Mouse (Mus musculus): ENCODE measurements around the gene Lin7b.
"Not testable (repeated sequence)": the region's sequence is repeated elsewhere in the genome, so short reads cannot be mapped to it uniquely, and the experiment has no call there.

Lin7b gene

DNA sequence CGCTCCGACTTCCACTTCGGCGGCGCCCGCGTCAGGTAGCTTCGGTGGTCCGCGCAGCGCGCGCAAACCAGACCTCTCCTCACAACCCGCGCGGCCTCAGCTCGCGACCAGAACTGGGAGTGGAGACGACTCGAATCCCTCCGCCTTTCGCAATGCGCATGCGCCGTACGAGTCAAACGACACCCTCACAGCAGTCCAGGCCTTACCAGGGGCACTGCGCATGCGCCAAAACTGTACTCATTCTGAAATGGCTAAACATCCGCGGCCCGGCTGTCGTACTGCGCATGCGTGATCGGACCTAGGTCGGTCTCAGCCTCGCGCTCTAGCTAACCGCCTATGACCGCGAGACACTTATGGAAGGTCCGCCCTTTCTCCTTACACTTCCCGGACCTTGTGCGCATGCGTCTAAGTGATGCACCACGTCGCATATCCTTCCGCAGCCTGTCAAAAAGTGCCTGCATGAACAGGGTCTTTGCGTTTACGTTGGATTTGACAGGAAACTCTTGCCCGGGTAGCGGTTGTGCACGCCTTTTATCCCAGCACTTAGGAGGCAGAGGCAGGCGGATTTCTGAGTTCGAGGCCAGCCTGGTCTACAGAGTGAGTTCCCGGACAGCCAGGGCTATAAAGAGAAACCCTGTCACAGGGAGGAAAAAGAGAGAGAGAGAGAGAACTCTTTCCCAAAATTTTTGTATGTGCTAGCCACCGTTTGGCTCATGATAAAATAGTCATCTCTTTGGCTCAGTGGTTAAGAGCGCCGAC lies 25.4 kb upstream of the Lin7b start, which contains the start of gene Snrnp70:
TSS of gene Snrnp70 (minus strand) at position 165 of the 759 bp plus-strand sequence.
- DNase-seq (ENCODE audit: low read depth, low spot score): peak; percentile 100

DNA sequence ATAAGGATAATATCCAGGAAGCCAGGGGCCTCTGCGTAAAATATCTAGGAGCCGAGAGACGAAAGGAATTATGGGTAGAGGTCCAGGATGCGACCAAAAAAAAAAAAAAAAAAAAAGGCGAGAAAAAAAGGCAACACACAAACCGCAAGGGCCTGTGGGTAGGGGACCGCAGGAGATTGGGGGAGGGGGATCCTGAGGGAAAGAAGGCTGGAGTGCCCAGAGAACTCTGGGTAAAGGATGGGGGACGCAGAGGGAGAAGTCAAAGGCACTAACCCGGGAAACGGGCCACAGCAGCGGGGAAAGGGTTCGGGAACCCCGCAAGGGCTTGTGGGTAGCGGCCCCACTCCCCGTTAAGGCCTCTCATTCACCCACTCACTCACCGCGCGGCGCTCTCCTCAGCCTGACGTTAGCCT lies 24.8 kb upstream of the Lin7b start:
- no peak for DNase-seq (ENCODE audit: low read depth, low spot score)

DNA sequence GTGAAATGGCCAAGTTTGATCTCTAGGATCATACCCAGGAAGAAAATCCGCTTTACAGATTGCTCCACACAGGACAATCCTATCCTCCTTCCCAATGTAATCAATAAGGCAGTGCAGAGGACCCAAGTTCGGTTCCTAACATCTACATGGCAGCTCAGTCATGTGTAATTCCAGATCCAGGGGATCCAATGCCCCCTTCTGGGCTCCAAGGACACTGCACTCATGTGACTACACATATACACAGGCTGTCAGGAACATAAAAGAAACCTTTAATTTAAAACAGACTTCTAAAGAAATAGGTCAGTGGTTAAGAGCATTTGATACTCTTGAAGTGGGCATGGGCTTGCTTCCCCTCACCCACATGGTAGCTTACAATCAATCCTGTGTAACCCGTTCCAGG lies 15.7 kb upstream of the Lin7b start:
- no peak for DNase-seq (ENCODE audit: low read depth, low spot score)

DNA sequence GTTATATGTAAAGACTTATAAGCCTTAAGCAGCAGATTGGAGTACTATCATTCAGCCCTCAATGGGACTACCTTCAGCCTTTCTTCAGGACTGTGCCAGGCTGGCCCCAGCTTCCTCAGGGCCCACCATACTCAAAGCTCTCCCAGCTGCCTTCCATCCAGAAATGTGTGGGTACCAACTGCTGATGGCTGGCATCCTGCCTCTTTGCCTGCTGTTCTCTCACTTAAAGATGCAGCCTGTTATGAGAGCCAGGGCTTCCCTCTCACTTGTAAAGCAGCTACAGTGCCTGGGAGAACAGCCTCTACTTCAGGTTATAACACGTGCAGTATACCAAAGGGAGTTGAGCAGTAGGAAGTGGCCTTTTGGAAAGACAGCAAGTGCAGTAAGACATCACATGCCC lies 5.7 kb upstream of the Lin7b start:
- DNase-seq (ENCODE audit: low read depth, low spot score): no peak

DNA sequence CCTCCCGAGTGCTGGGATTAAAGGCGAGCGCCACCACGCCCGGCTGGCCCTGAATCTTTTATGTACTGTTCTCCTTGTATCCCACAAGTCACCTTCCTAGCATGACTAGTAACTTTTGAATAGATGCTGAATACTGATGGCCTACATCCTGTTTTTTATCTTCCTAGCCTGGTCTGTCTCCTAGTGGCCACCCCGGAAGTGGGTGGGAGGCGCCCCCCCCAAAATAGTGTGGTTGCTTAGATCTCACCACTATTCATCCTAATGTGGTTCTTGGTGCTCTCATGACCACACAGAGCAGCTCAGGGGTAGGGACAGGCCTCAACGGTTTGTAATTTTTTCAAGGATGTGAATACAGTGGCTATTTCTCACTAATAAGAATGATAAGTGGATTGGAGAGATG lies 4.2 kb upstream of the Lin7b start:
- DNase-seq (ENCODE audit: low read depth, low spot score): no peak

DNA sequence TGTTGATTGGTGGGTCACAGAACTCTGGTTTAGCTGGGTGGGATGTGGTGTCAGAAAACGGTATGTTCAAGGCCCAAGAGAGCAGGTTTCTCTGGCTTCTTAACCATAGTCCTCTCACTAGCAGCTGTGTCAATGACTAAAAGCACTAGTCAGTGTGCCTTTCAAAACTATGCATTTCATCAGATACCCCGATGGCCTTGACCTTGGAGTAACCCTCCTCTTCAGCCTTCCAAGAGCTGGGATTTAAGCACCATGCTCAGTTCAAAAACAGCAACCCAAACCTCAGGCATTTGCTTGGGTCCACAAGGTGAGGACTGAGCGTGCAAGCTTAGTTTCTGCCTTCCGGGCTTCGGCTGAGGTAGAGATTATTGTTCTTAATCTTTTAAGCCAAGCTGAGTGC lies 2.0 kb upstream of the Lin7b start:
- no peak for DNase-seq (ENCODE audit: low read depth, low spot score)

DNA sequence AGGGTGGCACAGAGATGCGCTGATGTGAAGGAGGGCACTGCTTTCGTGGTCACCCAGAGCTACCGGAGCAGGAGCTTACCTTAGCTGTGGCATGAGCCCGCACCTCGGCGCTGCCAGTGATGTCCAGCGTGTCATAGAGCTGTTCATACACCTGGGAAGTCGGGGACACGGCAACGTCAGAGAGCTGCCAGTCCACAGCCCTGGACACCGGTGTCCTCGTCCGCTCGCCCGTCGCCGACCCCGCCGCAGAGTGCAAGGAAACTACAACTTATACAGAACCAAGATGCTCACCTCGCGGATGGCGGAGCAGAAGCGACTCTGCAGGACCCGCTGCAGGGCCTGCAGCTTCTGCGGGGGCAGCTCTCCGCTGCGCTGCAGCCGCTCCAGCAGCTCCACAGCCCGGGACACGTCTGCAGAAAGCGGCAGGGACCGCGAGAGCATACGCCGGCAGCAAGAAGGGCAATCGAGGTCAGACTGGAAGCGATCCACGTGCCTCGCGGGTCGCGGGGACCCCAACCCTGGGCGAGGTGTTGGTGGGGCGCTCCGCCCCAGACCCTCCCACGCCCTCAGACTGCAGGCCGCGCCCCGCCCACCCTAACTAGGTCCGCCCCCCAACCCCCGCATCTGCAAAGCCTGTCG lies 428 bp downstream of the Lin7b start:
- no peak for DNase-seq (ENCODE audit: low read depth, low spot score)

DNA sequence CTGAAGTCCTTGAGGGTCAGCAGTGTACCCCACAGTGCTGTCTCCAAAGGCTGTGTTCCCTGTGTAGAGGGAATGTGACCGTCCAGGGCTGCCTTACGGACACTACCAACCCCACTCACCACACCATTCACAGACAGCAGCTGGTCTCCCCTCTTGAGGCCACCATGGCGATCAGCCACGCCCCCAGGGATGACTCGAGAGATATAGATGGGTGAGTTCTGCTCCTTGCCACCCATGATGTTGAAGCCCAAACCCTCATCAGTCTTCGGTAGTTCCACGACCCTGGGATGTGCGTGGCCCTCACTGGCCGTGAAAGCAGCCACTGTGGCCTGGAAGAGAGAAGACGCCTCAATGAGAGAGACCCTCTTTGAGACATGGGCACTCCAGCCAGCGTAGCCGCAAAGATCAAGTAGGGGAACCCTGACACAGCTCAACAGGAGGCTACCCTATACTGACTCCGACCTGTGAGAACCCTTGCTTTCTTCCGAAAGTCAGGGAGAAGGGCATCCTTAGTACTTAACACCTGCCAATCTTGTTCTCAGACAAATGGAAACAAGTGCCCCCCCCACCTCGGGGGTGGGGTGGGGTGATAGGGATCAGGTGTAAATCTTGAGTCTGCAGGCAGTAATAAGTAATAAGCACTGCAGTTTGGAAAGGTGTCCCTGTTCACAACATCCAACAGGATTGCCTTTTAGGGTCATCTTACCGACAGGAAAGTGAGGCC lies 1.2 kb downstream of the Lin7b start:
- no peak for DNase-seq (ENCODE audit: low read depth, low spot score)

DNA sequence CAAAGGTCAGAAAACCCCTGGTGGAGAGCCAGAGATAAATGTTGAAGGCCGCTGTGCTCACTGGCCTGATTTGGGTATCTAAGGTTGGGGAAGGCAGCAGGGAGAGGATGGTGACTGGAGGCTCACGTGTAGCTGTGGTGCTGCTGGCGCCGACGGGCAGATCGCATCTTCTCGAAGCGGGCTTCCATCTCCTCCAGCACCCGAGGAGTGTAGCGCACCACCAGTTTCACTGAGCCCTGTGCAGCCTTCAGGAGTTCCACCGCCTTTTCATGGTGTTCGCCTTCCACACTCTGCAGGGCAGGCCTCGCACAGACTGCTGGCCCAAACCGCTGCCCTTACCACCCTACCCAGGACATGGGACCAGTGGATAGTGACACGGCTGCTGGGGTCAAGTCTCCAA lies 2.2 kb downstream of the Lin7b start:
- DNase-seq (ENCODE audit: low read depth, low spot score): no peak

DNA sequence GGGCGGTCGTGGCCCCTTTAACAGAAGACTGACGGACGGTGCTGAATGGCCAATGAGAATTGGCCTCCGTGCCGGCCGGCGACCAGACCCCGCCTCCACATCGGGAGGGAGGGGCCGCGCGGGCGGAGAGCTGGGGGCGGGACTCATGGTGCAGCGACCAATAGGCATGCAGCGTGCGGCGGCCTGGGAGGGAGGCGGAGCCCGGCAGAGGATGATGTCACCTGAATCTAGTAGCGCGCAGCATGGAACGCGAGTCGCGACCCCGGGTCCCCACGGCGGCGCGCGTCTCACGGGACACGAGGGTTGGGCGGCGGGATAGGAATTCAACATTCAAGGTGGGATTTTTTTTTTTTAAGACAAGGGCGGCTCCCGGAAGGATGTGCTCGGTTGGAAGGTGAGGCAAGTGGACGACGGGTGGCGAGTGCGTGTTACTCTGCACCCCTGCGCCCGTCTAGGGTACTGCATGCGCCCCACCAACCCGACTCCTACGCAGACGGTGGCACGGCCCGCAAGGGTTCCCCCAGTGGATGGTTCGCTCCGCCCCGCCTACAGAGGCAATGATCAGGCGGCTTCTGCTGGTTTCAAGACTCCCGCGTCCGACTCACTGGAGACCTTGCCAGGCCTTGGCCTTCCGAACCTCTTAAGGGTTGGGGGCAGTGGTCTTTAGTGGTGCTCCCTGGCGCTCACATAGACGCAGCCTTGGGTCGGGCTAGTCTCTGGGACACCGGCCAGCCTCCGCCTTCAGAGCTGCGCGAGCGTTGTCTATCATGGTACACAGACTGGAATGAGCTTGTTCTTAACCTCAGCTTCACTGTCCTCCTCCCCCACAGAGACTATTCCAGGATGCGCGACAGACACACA lies 3.1 kb downstream of the Lin7b start:
- peak; percentile 89 for DNase-seq (ENCODE audit: low read depth, low spot score)

DNA sequence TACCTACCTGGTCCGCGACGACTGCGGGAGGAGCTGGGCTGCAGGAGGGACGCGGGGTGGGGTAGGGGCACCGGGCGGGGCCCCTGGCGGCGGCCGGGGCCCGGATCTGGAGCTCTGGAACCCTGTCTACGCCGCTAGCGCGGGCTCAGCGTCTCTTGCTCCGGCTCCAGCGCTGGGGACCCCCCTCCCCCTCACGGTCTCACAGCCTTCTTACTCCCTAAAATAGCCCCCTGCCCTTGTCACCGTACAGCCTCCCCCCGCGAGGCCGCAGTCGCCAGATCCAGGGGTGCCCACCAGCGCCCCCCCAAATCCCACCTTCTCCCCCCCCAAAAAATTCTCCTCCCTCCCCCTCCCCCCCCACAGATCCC lies 3.7 kb downstream of the Lin7b start, which contains the start of gene Ppfia3:
TSS of gene Ppfia3 (minus strand) at position 368 of the 368 bp plus-strand sequence.
- no peak for DNase-seq (ENCODE audit: low read depth, low spot score)

DNA sequence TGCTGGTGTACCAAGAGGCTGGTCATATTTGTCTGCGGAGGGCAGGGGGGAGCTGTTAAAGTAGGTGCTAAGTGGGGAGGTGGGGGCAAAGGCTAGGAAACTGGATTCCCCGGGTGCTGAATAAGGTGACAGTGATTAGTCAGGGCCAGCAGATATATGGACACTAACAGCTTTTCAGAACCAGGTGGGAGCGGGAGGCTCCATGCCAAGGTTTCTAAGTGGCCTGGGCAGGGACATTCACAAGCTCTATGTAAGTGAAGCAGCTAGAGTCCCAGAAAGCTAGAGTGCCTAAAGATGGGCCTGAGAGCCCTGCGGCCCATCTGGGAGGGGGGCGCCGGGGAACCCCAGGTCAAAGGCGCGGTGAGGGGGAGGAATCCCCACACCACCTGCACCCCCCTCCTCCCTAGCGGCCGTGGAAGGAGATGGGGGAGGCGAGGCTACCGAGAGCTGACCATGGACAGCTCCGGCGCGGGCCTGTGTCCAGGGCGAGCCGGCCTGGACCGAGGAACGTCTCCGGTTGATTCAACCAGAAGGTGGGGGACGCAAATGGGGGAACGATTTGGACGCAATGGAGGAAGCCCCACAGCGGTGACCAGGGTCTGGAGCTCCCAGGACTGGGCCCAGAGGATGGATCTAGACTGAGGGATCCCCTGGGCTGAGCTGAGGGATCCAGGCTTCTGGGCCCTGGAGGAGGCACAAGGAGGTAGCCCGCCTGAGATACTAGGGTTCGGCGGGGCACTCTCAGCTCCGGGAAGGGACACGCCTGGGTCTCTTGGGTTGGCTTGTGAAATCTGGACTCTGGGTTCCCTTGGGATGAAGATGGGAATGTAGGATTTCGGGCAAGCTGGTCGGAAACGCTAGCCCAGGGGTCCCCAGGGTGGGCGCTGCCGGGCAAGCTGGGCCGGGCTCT lies 4.4 kb downstream of the Lin7b start:
- no peak for DNase-seq (ENCODE audit: low read depth, low spot score)

DNA sequence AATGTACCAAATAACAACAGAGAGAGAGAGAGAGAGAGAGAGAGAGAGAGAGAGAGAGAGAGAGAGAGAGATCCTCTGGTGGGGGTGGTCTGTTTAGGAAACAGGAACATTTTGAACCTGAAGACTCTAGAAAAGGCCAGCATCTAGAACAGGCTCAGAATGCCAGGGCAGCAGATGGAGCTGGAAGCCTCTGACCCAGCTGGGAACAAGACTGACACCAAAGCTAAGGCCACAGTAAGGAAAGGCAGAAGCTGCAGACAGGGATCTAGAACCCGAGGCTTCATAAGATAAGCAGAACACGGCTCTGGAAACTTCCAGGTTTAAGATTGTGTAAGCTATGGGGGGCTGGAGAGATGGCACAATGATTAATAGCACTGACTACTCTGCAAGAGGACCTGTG lies 6.4 kb downstream of the Lin7b start:
- no peak for DNase-seq (ENCODE audit: low read depth, low spot score)

DNA sequence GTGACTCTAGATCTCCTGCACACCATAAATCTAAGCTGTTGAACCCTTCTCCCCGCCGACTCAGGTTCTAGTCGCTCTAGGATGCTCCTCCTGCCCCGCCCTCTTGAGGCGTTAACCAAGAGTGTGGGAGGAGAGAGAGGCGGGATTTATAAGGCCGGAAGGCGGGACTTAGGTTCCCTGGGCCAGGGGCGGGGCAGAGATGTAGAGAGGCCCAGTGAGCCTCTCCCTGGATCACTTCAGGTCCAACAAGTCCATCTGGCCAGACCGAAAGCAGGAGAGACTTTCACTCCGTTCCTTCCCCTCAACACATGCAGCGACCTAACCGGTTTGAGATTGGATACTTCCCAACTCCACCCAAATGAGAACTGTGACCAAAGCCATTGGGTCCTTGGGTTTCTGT lies 7.6 kb downstream of the Lin7b start:
- no peak for DNase-seq (ENCODE audit: low read depth, low spot score)

DNA sequence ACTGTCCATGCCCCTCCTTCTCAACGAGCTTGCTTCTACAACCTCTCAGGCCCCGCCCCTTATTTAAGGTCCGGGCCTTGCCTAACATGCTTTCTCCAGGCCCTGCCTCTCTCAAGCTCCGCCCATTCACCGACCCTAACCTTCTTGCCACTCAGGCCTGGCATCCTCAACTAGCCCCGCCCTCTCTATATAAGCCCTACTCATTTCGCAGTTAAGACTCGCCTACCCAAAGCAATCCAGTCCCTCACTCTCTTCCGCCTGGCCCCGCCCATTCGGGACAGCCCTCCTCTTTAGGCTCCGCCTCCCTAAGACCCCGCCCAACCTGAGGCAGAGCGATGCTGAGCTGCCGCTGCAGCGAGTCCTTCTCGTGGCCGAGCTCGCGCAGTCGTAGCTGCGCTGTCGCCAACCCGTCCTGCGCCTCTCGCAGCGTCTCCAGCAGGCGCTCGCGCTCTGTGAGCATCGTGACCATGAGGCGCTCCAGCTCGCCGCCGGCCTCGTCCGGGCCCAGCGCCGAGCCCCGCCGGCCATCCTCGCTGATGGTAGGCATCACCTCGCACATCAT lies 9.1 kb downstream of the Lin7b start:
- no peak for DNase-seq (ENCODE audit: low read depth, low spot score)

DNA sequence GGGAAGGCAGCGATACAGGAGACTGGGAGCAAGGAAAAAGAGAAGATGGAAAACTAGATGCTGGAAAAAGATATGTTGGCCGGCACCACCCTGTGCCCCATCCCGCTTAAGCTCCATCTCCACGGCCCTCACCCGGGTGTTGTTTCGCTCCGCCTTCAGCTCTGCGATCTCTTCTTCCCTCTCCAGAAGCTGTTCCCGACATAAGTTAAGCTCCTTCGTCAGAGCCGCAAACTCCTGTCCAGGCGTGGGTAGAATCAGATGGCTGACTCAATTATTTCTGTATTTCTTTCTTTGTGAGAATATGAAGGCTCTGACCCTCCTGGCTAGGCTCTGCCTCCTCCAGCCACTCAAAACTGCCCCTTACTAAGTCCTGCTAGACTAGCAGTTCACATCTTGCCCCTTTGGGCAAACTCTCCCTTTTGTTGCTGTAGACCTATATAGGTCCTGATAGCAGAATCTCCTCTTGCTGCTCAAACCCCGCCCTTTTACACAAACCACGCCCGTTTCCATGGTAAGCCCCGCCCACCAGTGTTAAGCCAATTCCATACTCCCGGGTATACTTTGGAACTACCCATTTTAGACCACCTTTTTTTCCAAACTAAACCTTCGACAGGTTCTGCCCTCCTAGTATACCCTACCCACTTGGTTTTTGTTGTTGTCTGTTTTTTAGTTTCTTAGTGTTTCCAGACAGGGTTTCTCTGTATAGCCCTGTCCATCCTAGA lies 9.8 kb downstream of the Lin7b start:
- DNase-seq (ENCODE audit: low read depth, low spot score): no peak

DNA sequence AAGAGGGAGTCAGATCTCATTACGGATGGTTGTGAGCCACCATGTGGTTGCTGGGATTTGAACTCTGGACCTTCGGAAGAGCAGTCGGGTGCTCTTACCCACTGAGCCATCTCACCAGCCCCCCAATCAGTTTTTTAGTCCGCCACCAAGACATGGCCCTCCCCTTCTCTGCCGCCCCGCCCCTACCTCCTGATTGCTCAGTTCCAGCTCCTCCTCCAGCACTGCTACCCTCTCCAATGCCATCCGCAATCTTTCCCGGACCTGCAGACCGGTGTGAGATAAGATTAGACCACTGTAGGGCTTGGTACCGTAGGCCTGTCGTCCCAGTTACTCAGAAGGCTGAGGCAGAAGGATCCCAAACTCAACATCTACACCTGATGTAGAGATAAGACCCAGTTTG lies 11.3 kb downstream of the Lin7b start:
- not testable (repeated sequence) for DNase-seq (ENCODE audit: low read depth, low spot score)

DNA sequence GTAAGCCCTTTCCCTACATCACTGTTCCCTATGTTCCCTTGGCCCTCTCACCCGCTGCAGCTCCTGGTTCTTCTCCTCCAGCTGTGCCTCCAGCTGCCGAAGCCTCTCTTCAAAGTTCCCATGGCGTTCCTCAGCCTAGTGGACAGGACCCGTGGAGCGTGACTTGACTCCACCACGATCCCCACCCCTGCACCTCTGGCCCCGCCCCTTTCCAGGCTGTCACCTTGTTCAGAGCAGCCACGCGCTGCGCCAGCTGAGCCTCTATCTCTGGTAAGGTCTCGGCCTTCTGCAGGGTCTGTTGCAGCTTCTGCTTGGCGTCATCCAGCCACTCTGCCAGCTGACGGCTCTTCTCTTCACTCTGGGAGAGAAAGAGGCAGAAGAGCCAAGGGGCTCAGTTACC lies 14.3 kb downstream of the Lin7b start:
- DNase-seq (ENCODE audit: low read depth, low spot score): no peak

DNA sequence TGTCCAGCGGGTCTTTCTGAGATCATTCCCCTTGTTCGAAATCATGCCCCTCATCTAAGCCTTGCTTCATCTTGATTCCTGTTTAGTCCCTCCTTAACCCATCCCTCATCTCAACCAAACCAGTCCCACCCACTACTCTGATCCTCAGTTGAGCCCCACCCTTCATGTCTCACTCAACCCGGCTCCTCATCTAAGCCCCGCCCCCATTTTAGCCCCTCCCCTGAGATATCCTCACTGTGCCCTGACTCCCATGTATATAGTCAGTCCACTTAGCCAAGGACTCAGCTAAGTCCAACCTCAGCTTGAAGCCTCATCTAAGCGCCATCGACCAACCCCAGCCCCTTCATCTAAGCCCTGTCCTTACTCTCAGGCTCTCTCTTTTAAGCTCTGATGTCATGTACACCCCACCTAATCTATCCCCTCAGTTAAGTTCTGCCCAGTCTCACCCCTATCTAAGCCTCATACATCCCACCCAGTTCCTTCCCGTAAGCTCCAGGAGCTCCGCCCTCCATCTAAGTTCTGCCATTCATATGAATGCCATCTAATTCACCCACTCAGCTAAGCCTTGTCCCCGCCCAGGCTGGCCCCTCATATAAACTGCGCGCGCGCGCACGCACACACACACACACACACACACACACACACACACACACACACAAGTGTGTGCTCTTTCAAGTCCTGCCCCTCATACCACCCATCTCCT lies 14.9 kb downstream of the Lin7b start:
- DNase-seq (ENCODE audit: low read depth, low spot score): no peak
